ENCODE assay signal across 34 mouse cellular contexts in genomic region chrX:129745976-129746375, GRCm38 (mm10).
"Had no signal": no experiment of that assay in that cellular context is flagged by ENCODE, and none has a peak within 500 bp of the region (broad histone marks: within the 10 kb centered on the region; RNA-seq: fewer than 3 reads in every experiment).

No protein-coding gene starts in this region.

- H3K9me3 ChIP-seq: heart, embryonic 10.5 days; heart, embryonic 12.5 days; heart, embryonic 13.5 days; heart, embryonic 15.5 days; hindbrain, embryonic 10.5 days; hindbrain, embryonic 12.5 days; hindbrain, embryonic 13.5 days; hindbrain, embryonic 15.5 days; intestine, embryonic 15.5 days; kidney, embryonic 15.5 days had no signal

- H3K4me3 ChIP-seq: heart, embryonic 10.5 days; heart, embryonic 12.5 days; heart, embryonic 13.5 days; heart, embryonic 15.5 days; hindbrain, embryonic 10.5 days; hindbrain, embryonic 12.5 days; hindbrain, embryonic 13.5 days; hindbrain, embryonic 15.5 days; intestine, embryonic 15.5 days; kidney, embryonic 15.5 days; layer of hippocampus, adult 2 months; left cerebral cortex, adult 2 months had no signal

- DNase-seq: heart, postnatal 10 days; heart, postnatal 14 days; heart, postnatal 36 days; heart, postnatal 4 days; kidney, adult 11 months; kidney, adult 18-20 months; kidney, adult 2 months; kidney, adult 8-10 months; kidney, adult 9 months; kidney, postnatal 10 days; kidney, postnatal 14 days; kidney, postnatal 25 days; kidney, postnatal 36 days; kidney, postnatal 4 days; layer of hippocampus, adult 9-11 months; layer of hippocampus, postnatal 36 days had no signal

- H3K4me1 ChIP-seq: heart, embryonic 10.5 days; heart, embryonic 12.5 days; heart, embryonic 13.5 days; heart, embryonic 15.5 days; hindbrain, embryonic 10.5 days; hindbrain, embryonic 12.5 days; hindbrain, embryonic 13.5 days; hindbrain, embryonic 15.5 days; intestine, embryonic 15.5 days; kidney, embryonic 15.5 days had no signal

- H3K27ac ChIP-seq: heart, embryonic 10.5 days; heart, embryonic 13.5 days; heart, embryonic 15.5 days; hindbrain, embryonic 10.5 days; hindbrain, embryonic 12.5 days; hindbrain, embryonic 13.5 days; hindbrain, embryonic 14.5 days; hindbrain, embryonic 15.5 days; hindbrain, postnatal 0 days; intestine, embryonic 15.5 days; kidney, embryonic 15.5 days; kidney, postnatal 0 days; layer of hippocampus, adult 2 months; left cerebral cortex, adult 2 months had no signal

- H3K9ac ChIP-seq: heart, embryonic 12.5 days; heart, embryonic 13.5 days; heart, embryonic 15.5 days; hindbrain, embryonic 12.5 days; hindbrain, embryonic 13.5 days; hindbrain, embryonic 14.5 days; hindbrain, embryonic 15.5 days; intestine, embryonic 15.5 days; kidney, embryonic 15.5 days had no signal

- H3K36me3 ChIP-seq: heart, embryonic 10.5 days; heart, embryonic 12.5 days; heart, embryonic 13.5 days; heart, embryonic 15.5 days; hindbrain, embryonic 10.5 days; hindbrain, embryonic 12.5 days; hindbrain, embryonic 13.5 days; hindbrain, embryonic 15.5 days; intestine, embryonic 15.5 days; kidney, embryonic 15.5 days had no signal

- ATAC-seq: hindbrain, embryonic 16.5 days; hindbrain, postnatal 0 days; intestine, embryonic 15.5 days; intestine, embryonic 16.5 days; intestine, postnatal 0 days had no signal
